Mouse (Mus musculus) thymus, adult 2 months (tissue): ENCODE results near the gene D630045J12Rik. TPM values are rescaled to one million over a fixed set of nuclear protein-coding genes. Genes with fewer than 3 reads are reported as not detected.

Experiments used
- DNase-seq: peaks from one replicate; pipeline ENCODE4 v3.0.0; 2021
- H3K27ac ChIP-seq: fragments of 200-500 bp; 2 replicates; pipeline ENCODE4 v1.5.1; 2012; ENCODE audit warnings: low read length, control low read depth; ENCODE audit not compliant: control insufficient read depth, insufficient read depth
- H3K27me3 ChIP-seq: fragments of 200-500 bp; 2 replicates; pipeline ENCODE4 v1.6.1; 2012; ENCODE audit warnings: mild to moderate bottlenecking, low read length, moderate library complexity, mixed read lengths; ENCODE audit not compliant: control insufficient read depth, insufficient read depth
- H3K36me3 ChIP-seq: fragments of 200-500 bp; 2 replicates; pipeline ENCODE4 v1.6.1; 2012; ENCODE audit warnings: mild to moderate bottlenecking, low read length, moderate library complexity; ENCODE audit not compliant: control insufficient read depth, insufficient read depth
- H3K4me1 ChIP-seq: fragments of 200-500 bp; replicated peaks from 2 replicates; pipeline ENCODE4 v1.6.1; 2012; ENCODE audit warnings: low read length; ENCODE audit not compliant: control insufficient read depth, insufficient read depth
- H3K4me3 ChIP-seq: fragments of 200-500 bp; 2 replicates; pipeline ENCODE4 v1.5.1; 2012; ENCODE audit warnings: mild to moderate bottlenecking, low read length, control low read depth, moderate library complexity; ENCODE audit not compliant: control insufficient read depth, insufficient read depth
- CTCF ChIP-seq: fragments of 200-500 bp; IDR thresholded peaks from 2 replicates; pipeline ENCODE4 v1.5.1; 2012; ENCODE audit warnings: mild to moderate bottlenecking, control low read depth, low read length, moderate library complexity, borderline replicate concordance; ENCODE audit not compliant: control insufficient read depth, poor library complexity, insufficient read depth; ENCODE audit errors: extremely low read depth
- POLR2A ChIP-seq: fragments of 200-500 bp; IDR thresholded peaks from 2 replicates; pipeline ENCODE4 v1.6.1; 2012; ENCODE audit warnings: mild to moderate bottlenecking, low read length, control low read depth, moderate library complexity; ENCODE audit not compliant: control insufficient read depth, poor library complexity, insufficient read depth; ENCODE audit errors: extremely low read depth
- WGBS: fragments of 180-500 bp; shearing (Covaris S2); methylation state at CpG from one replicate; pipeline ENCODE4 v1.1.7; 2018; 5-methylcytosine and 5-hydroxymethylcytosine counted together
- polyA plus RNA-seq: library from polyadenylated mRNA; depleted of rRNA; stranded (reverse); fragments of >200 nt; gene quantifications from 2 replicates; pipeline ENCODE4 v1.2.3, GENCODE M21; 2012

The D630045J12Rik gene
- polyA plus RNA-seq, 1 experiment: 0.82 TPM

- no peak overlapping the region for H3K27ac ChIP-seq
- WGBS: 90% methylated on average over 7 of the region's 7 CpGs
- H3K4me3 ChIP-seq: no peak overlapping the region
- H3K36me3 ChIP-seq: no peaks in the 10 kb centered on the region
- H3K4me1 ChIP-seq: no peaks in the 10 kb centered on the region
- DNase-seq: no peak
- no peak for TF ChIP-seq POLR2A
- no peak for TF ChIP-seq CTCF
- H3K27me3 ChIP-seq: no peaks in the 10 kb centered on the region
These were observed 17.7 kb downstream of the D630045J12Rik start for GRCm38 (mm10) chr6:38235991-38236658.

GRCm38 (mm10) chr6:38233803-38234202, 20.0 kb downstream of the D630045J12Rik start:
- TF ChIP-seq POLR2A: no peak
- no peak for TF ChIP-seq CTCF
- H3K27ac ChIP-seq: no peak overlapping the region
- no peak for DNase-seq
- H3K27me3 ChIP-seq: no peaks in the 10 kb centered on the region
- H3K4me3 ChIP-seq: no peak overlapping the region
- H3K4me1 ChIP-seq: no peaks in the 10 kb centered on the region
- WGBS: 98% methylated on average over 3 of the region's 3 CpGs
- H3K36me3 ChIP-seq: no peaks in the 10 kb centered on the region

GRCm38 (mm10) chr6:38232917-38233316, 20.9 kb downstream of the D630045J12Rik start:
- no peak for DNase-seq
- Histone ChIP-seq H3K4me3 (no peak overlapping the region), H3K27me3 (no peaks in the 10 kb centered on the region), H3K27ac (no peak overlapping the region), H3K36me3 (no peaks in the 10 kb centered on the region), H3K4me1 (no peaks in the 10 kb centered on the region)
- TF ChIP-seq CTCF (no peak), POLR2A (no peak)
- 88% methylated on average over 3 of the region's 3 CpGs for WGBS

GRCm38 (mm10) chr6:38231994-38232393, 21.8 kb downstream of the D630045J12Rik start:
- no peak for TF ChIP-seq POLR2A
- no peak for TF ChIP-seq CTCF
- no peak overlapping the region for H3K27ac ChIP-seq
- DNase-seq: no peak

GRCm38 (mm10) chr6:38224079-38224478, 29.7 kb downstream of the D630045J12Rik start:
- Histone ChIP-seq H3K4me1 (no peaks in the 10 kb centered on the region), H3K27me3 (no peaks in the 10 kb centered on the region), H3K36me3 (no peaks in the 10 kb centered on the region), H3K27ac (no peak overlapping the region), H3K4me3 (no peak overlapping the region)
- no peak for DNase-seq
- WGBS: 87% methylated on average over 1 of the region's 1 CpGs
- TF ChIP-seq POLR2A (no peak), CTCF (no peak)

More at GRCm38 (mm10) chr6:38231994-38232393, 21.8 kb downstream of the D630045J12Rik start:
- H3K36me3 ChIP-seq: no peaks in the 10 kb centered on the region
- WGBS: 94% methylated on average over 4 of the region's 4 CpGs
- H3K4me3 ChIP-seq: no peak overlapping the region
- H3K27me3 ChIP-seq: no peaks in the 10 kb centered on the region
- no peaks in the 10 kb centered on the region for H3K4me1 ChIP-seq

GRCm38 (mm10) chr6:38219261-38219660, 34.5 kb downstream of the D630045J12Rik start:
- 100% methylated on average over 2 of the region's 2 CpGs for WGBS
- Histone ChIP-seq H3K36me3 (no peaks in the 10 kb centered on the region), H3K27ac (no peak overlapping the region), H3K4me3 (no peak overlapping the region), H3K27me3 (no peaks in the 10 kb centered on the region), H3K4me1 (no peaks in the 10 kb centered on the region)
- no peak for DNase-seq
- TF ChIP-seq CTCF: no peak
- TF ChIP-seq POLR2A: no peak
